Mouse (Mus musculus) neural tube, embryonic 13.5 days (tissue): ENCODE data around the gene Trim9. TPM values are rescaled to one million over a fixed set of nuclear protein-coding genes. Genes with fewer than 3 reads are reported as not detected.
A peak's percentile ranks its signal among the peaks of the same experiment; 100 is the strongest.

ENCODE experiments used
- ATAC-seq: fragments of 200-750 bp; cut with Nextera tagmentation; 2 replicates; pipeline ENCODE4 v1.8.0; 2017; ENCODE audit warnings: low read depth, mild to moderate bottlenecking, moderate TSS enrichment, moderate library complexity
- H3K27ac ChIP-seq: fragments of 300-500 bp; sonication (generic); replicated peaks from 2 replicates; pipeline ENCODE4 v1.5.1; 2015; ENCODE audit warnings: moderate library complexity, mild to moderate bottlenecking, inconsistent platforms
- H3K27me3 ChIP-seq: fragments of 300-500 bp; sonication (generic); 2 replicates; pipeline ENCODE4 v1.6.1; 2015; ENCODE audit warnings: mild to moderate bottlenecking, inconsistent platforms
- H3K36me3 ChIP-seq: fragments of 300-500 bp; sonication (generic); 2 replicates; pipeline ENCODE4 v1.6.1; 2015; ENCODE audit warnings: mild to moderate bottlenecking, inconsistent platforms
- H3K4me1 ChIP-seq: fragments of 300-500 bp; sonication (generic); replicated peaks from 2 replicates; pipeline ENCODE4 v1.6.1; 2015; ENCODE audit warnings: inconsistent platforms
- H3K4me2 ChIP-seq: fragments of 300-500 bp; sonication (generic); 2 replicates; pipeline ENCODE4 v1.6.1; 2015; ENCODE audit warnings: inconsistent platforms, mild to moderate bottlenecking, moderate library complexity
- H3K4me3 ChIP-seq: fragments of 300-500 bp; sonication (generic); 2 replicates; pipeline ENCODE4 v1.5.1; 2015; ENCODE audit warnings: mild to moderate bottlenecking, inconsistent platforms
- H3K9ac ChIP-seq: fragments of 300-500 bp; sonication (generic); 2 replicates; pipeline ENCODE4 v1.6.1; 2015; ENCODE audit warnings: moderate library complexity, mild to moderate bottlenecking, inconsistent platforms
- H3K9me3 ChIP-seq: fragments of 300-500 bp; sonication (generic); 2 replicates; pipeline ENCODE4 v1.6.1; 2016; ENCODE audit warnings: inconsistent platforms
- WGBS: fragments of 180-500 bp; shearing (Covaris S2); methylation state at CpG from one replicate; pipeline ENCODE4 v1.1.7; 2015; 5-methylcytosine and 5-hydroxymethylcytosine counted together
- polyA plus RNA-seq: library from polyadenylated mRNA; unstranded; fragments of >200 nt; fragmentation: Nextera tagmentation; extraction: Ambion mirVana; gene quantifications from 2 replicates; pipeline ENCODE4 v1.2.1, GENCODE M21; 2015

Trim9 gene
- polyA plus RNA-seq, 1 experiment from 2014 or later: 61.0 TPM

DNA sequence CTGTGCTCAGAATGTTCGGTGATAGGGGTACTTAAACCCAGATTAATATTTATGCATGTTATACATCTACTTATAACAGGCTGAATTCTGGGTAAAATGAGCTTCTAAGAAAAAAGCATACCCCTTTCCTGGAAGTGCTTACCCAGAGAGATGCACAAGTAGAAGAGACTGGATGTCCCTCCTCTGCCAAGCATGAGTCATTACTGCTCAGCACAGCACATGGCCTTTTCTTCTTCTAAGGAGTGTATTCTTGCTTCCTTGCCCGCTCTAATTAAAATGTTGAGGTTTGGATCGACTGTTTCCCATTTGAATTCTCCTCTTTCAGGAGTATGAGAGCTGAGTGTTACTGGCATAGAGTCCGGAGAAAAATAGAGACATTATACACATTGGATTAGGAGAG lies 3.1 kb upstream of the Trim9 start:
- Histone ChIP-seq H3K4me3 (no peak overlapping the region), H3K9me3 (no peaks in the 10 kb centered on the region), H3K4me1 (peaks cover 25% of the 10 kb centered on the region), H3K36me3 (no peaks in the 10 kb centered on the region), H3K9ac (no peak overlapping the region), H3K27me3 (no peaks in the 10 kb centered on the region), H3K27ac (no peak overlapping the region), H3K4me2 (no peak overlapping the region)
- 80% methylated on average over 4 of the region's 4 CpGs for WGBS
- no peak for ATAC-seq

- Histone ChIP-seq H3K36me3 (no peaks in the 10 kb centered on the region), H3K4me1 (peaks cover 32% of the 10 kb centered on the region), H3K4me3 (no peak overlapping the region), H3K4me2 (no peak overlapping the region), H3K27ac (no peak overlapping the region), H3K27me3 (no peaks in the 10 kb centered on the region), H3K9ac (no peak overlapping the region), H3K9me3 (no peaks in the 10 kb centered on the region)
- 78% methylated on average over 6 of the region's 6 CpGs for WGBS
- no peak for ATAC-seq
These were observed 2.4 kb upstream of the Trim9 start for GRCm38 (mm10) chr12:70349788-70350187.

GRCm38 (mm10) chr12:70348026-70348425 lies 612 bp upstream of the Trim9 start:
- H3K4me2 ChIP-seq: peak overlapping the region; percentile 79
- peak overlapping the region; percentile 82 for H3K9ac ChIP-seq
- ATAC-seq: no peak
- H3K4me3 ChIP-seq: peak overlapping the region; percentile 72
- no peaks in the 10 kb centered on the region for H3K9me3 ChIP-seq
- no peaks in the 10 kb centered on the region for H3K27me3 ChIP-seq
- peak overlapping the region; percentile 98 for H3K27ac ChIP-seq
- no peaks in the 10 kb centered on the region for H3K36me3 ChIP-seq
- WGBS: 15% methylated on average over 8 of the region's 8 CpGs
- peaks cover 48% of the 10 kb centered on the region for H3K4me1 ChIP-seq

GRCm38 (mm10) chr12:70346139-70347026 lies 1.0 kb downstream of the Trim9 start:
- peak overlapping the region; percentile 82 for H3K9ac ChIP-seq
- H3K4me1 ChIP-seq: peaks cover 58% of the 10 kb centered on the region
- H3K9me3 ChIP-seq: no peaks in the 10 kb centered on the region
- H3K4me2 ChIP-seq: peak overlapping the region; percentile 79
- ATAC-seq: peak; percentile 59
- under 1% methylated on average over 60 of the region's 60 CpGs for WGBS
- peak overlapping the region; percentile 98 for H3K27ac ChIP-seq
- no peaks in the 10 kb centered on the region for H3K36me3 ChIP-seq
- peak overlapping the region; percentile 72 for H3K4me3 ChIP-seq
- no peaks in the 10 kb centered on the region for H3K27me3 ChIP-seq

DNA sequence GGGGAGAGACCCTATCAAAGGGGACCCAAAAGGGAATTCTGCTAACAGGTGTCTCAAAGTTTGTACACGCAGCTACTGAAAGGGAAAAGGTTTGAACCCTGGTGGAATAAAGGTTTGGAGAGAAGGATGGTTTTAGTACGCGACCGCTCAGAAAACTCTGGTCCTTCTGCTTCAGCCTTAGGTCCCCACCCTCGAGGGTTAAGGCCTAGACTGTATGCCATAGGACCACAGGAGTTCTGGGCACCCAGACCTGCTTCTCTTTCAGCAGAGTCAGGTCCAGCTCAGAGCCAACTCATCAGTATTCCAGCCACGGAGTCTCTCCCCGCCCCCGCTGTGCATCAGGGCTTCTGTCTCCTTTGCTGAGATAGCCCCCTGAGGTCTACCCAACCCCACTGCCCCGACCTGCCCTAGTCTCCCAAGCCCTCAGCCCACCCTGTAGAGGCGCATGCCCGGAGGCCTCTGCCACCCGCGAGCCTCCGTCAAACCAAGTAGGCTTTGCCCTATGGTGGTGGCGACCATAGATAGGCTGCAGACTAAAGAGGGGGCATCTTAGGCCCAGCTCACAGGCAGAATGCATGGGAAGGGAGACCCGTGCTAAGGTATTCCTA lies 1.8 kb downstream of the Trim9 start:
- peak overlapping the region; percentile 72 for H3K4me3 ChIP-seq
- peak; percentile 21 for ATAC-seq
- H3K9me3 ChIP-seq: no peaks in the 10 kb centered on the region
- peaks cover 58% of the 10 kb centered on the region for H3K4me1 ChIP-seq
- H3K36me3 ChIP-seq: no peaks in the 10 kb centered on the region
- no peaks in the 10 kb centered on the region for H3K27me3 ChIP-seq
- peak overlapping the region; percentile 98 for H3K27ac ChIP-seq
- H3K9ac ChIP-seq: peak overlapping the region; percentile 82
- WGBS: 22% methylated on average over 16 of the region's 16 CpGs
- H3K4me2 ChIP-seq: peak overlapping the region; percentile 79

GRCm38 (mm10) chr12:70335176-70335575 lies 12.2 kb downstream of the Trim9 start:
- Histone ChIP-seq H3K4me3 (no peak overlapping the region), H3K27ac (no peak overlapping the region), H3K9ac (no peak overlapping the region), H3K4me2 (no peak overlapping the region), H3K4me1 (peaks cover 26% of the 10 kb centered on the region), H3K36me3 (no peaks in the 10 kb centered on the region), H3K27me3 (no peaks in the 10 kb centered on the region), H3K9me3 (no peaks in the 10 kb centered on the region)
- no peak for ATAC-seq
- WGBS: 45% methylated on average over 5 of the region's 5 CpGs

DNA sequence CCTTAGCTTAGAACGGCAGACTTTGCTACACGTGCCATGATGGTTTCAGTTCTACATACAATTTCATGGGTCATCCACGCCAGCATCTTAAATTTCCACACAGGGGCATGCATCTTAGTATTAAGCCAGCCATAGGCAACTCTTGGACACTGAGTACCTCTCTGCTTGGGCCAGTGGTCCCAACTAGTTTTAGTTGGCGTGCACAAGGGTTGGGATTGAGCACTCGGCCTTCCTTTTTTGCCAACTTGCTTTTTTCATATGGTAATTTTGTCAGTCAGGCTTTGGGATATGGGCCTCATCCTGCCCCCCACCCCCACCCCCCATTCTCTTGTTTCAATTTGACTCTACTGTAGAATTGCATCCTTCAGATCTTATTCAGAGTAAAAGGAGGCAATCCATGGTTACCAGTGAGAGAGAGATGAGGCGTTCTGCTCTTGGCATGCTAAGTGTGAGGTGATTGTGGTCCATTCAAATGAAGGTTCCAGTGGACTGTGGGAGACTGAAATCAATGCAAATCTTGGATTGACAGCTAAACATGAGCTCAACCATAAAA lies 14.1 kb downstream of the Trim9 start:
- peak; percentile 56 for ATAC-seq
- Histone ChIP-seq H3K36me3 (no peaks in the 10 kb centered on the region), H3K4me1 (peaks cover 23% of the 10 kb centered on the region), H3K27me3 (no peaks in the 10 kb centered on the region), H3K4me2 (no peak overlapping the region), H3K27ac (no peak overlapping the region), H3K4me3 (no peak overlapping the region), H3K9me3 (no peaks in the 10 kb centered on the region), H3K9ac (no peak overlapping the region)
- WGBS: 74% methylated on average over 6 of the region's 6 CpGs

GRCm38 (mm10) chr12:70329059-70329458 lies 18.4 kb downstream of the Trim9 start:
- Histone ChIP-seq H3K9ac (no peak overlapping the region), H3K9me3 (no peaks in the 10 kb centered on the region), H3K4me3 (no peak overlapping the region), H3K36me3 (no peaks in the 10 kb centered on the region), H3K4me2 (no peak overlapping the region), H3K27ac (no peak overlapping the region), H3K27me3 (no peaks in the 10 kb centered on the region), H3K4me1 (peaks cover 29% of the 10 kb centered on the region)
- WGBS: 84% methylated on average over 3 of the region's 3 CpGs
- ATAC-seq: no peak

GRCm38 (mm10) chr12:70326956-70327355 lies 20.5 kb downstream of the Trim9 start:
- Histone ChIP-seq H3K4me1 (peaks cover 26% of the 10 kb centered on the region), H3K27ac (no peak overlapping the region), H3K27me3 (no peaks in the 10 kb centered on the region), H3K4me2 (no peak overlapping the region), H3K36me3 (no peaks in the 10 kb centered on the region), H3K9ac (no peak overlapping the region), H3K9me3 (no peaks in the 10 kb centered on the region), H3K4me3 (no peak overlapping the region)
- ATAC-seq: no peak
- WGBS: 65% methylated on average over 1 of the region's 1 CpGs

DNA sequence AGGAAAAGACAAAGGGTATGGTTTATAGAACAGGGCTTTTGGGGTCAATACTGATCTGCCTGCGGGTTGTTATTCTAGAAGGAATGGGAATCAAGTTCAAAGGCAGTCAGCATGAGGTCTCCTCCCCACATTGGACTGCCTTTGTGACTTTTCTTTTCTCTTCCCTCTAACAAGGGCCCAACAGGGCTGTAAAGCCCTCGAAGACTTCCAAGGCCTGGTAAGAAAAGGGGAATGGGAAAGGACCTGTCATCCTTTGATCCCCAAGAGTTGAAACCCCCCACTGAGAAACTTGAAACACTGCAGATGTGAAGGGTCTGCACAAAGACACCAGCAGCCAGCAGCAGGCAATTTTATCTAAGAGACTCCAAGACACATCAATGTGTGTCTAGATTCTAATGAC lies 21.0 kb downstream of the Trim9 start:
- Histone ChIP-seq H3K4me2 (no peak overlapping the region), H3K9ac (no peak overlapping the region), H3K27me3 (no peaks in the 10 kb centered on the region), H3K4me3 (no peak overlapping the region), H3K27ac (no peak overlapping the region), H3K4me1 (peaks cover 26% of the 10 kb centered on the region), H3K9me3 (no peaks in the 10 kb centered on the region), H3K36me3 (no peaks in the 10 kb centered on the region)
- no peak for ATAC-seq
- WGBS: 3% methylated on average over 2 of the region's 2 CpGs

GRCm38 (mm10) chr12:70325826-70326225 lies 21.6 kb downstream of the Trim9 start:
- H3K4me3 ChIP-seq: no peak overlapping the region
- H3K36me3 ChIP-seq: no peaks in the 10 kb centered on the region
- H3K27me3 ChIP-seq: no peaks in the 10 kb centered on the region
- no peak for ATAC-seq
- H3K9ac ChIP-seq: no peak overlapping the region
- H3K27ac ChIP-seq: no peak overlapping the region; the same call in 1 of the 2 replicates
- 61% methylated on average over 7 of the region's 7 CpGs for WGBS
- no peak overlapping the region for H3K4me2 ChIP-seq
- H3K4me1 ChIP-seq: peaks cover 26% of the 10 kb centered on the region
- no peaks in the 10 kb centered on the region for H3K9me3 ChIP-seq

GRCm38 (mm10) chr12:70322790-70323189 lies 24.6 kb downstream of the Trim9 start:
- WGBS: 83% methylated on average over 1 of the region's 1 CpGs
- no peak overlapping the region for H3K4me2 ChIP-seq
- no peaks in the 10 kb centered on the region for H3K36me3 ChIP-seq
- H3K9ac ChIP-seq: no peak overlapping the region
- no peak overlapping the region for H3K27ac ChIP-seq
- no peak for ATAC-seq
- H3K9me3 ChIP-seq: no peaks in the 10 kb centered on the region
- H3K27me3 ChIP-seq: no peaks in the 10 kb centered on the region
- peaks cover 26% of the 10 kb centered on the region for H3K4me1 ChIP-seq
- H3K4me3 ChIP-seq: no peak overlapping the region
